Mouse (Mus musculus): ENCODE measurements around the gene Calcrl. TPM values are rescaled to one million over a fixed set of nuclear protein-coding genes. Genes with fewer than 3 reads are reported as not detected.
"Not testable (repeated sequence)": the region's sequence is repeated elsewhere in the genome, so short reads cannot be mapped to it uniquely, and the experiment has no call there.

Calcrl gene
- total RNA-seq, 1 experiment from 2014 or later = 29.0 TPM

DNA sequence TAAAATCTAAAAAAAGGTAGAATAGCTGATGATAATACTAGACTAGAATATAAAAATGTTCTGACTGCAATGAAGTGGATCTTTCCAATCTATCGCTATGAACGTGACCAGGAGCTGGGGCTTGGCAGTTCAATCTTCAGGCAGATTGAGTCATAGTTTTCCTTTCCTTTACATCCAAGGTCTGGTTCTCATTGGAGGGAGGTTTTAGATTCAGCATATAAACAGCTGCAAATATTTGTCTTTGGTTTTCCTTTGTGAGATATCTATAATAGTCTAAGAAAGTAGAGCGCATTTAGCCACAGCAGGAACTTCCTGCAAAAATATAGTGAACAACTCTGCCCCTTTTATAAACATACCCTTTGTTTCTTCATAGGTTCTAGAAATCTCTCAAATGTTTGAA lies 22.5 kb downstream of the Calcrl start:
- no peak for ATAC-seq (replicated peaks; ENCODE audit: insufficient number of reproducible peaks, low FRiP score, low TSS enrichment, poor library complexity, severe bottlenecking)

- no peak for ATAC-seq (replicated peaks; ENCODE audit: insufficient number of reproducible peaks, low FRiP score, low TSS enrichment, poor library complexity, severe bottlenecking)
These were observed 28.7 kb downstream of the Calcrl start for GRCm38 (mm10) chr2:84396557-84396956.

DNA sequence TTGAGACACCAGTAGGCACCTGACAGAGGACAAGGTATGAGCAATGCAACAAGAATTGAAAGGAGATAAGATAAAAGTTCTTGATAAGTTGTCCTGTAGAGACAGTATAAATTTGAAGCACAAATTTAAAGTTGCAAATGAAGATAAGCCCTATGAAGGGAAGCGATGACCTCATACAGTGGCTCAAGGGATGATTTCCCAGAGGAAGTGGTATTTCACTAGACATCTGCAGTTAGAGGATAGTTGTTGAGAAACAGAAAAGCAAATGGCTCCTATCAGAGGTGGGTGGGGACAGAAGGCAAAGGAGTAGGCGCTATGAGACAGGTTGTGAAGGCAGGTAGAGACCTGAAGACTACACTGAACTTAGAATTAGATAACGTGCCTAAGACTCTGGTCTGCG lies 32.0 kb downstream of the Calcrl start:
- ATAC-seq (replicated peaks; ENCODE audit: insufficient number of reproducible peaks, low FRiP score, low TSS enrichment, poor library complexity, severe bottlenecking) = no peak

DNA sequence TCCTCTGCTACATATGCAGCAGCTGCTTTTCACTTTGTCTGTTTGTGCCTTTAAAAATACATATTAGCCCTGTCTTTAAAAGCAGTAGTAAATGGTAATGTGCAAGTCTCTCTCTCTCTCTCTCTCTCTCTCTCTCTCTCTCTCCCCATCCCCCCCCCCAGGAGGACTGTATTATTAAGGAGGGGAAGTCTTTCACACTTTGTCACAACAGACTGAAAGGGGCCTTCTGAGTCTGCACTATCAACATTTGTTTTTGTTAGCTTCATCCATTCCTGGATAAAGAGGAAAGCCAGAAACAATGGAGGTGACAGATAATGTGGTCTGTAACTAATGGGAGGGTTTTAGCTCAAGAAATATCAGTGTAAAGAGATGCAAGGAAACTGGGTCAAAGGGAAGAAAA lies 36.1 kb downstream of the Calcrl start:
- no peak for ATAC-seq (replicated peaks; ENCODE audit: insufficient number of reproducible peaks, low FRiP score, low TSS enrichment, poor library complexity, severe bottlenecking)

GRCm38 (mm10) chr2:84388537-84388936 lies 36.7 kb downstream of the Calcrl start:
- ATAC-seq (replicated peaks; ENCODE audit: insufficient number of reproducible peaks, low FRiP score, low TSS enrichment, poor library complexity, severe bottlenecking) = not testable (repeated sequence)

- no peak for ATAC-seq (replicated peaks; ENCODE audit: insufficient number of reproducible peaks, low FRiP score, low TSS enrichment, poor library complexity, severe bottlenecking)
These were observed 37.2 kb downstream of the Calcrl start for GRCm38 (mm10) chr2:84388023-84388416.

GRCm38 (mm10) chr2:84387394-84388022 lies 37.7 kb downstream of the Calcrl start:
- peak; percentile 52; the same call in 1 of the 2 replicates for ATAC-seq (replicated peaks; ENCODE audit: insufficient number of reproducible peaks, low FRiP score, low TSS enrichment, poor library complexity, severe bottlenecking)

- no peak for ATAC-seq (replicated peaks; ENCODE audit: insufficient number of reproducible peaks, low FRiP score, low TSS enrichment, poor library complexity, severe bottlenecking)
These were observed 38.4 kb downstream of the Calcrl start for GRCm38 (mm10) chr2:84386563-84387393.

DNA sequence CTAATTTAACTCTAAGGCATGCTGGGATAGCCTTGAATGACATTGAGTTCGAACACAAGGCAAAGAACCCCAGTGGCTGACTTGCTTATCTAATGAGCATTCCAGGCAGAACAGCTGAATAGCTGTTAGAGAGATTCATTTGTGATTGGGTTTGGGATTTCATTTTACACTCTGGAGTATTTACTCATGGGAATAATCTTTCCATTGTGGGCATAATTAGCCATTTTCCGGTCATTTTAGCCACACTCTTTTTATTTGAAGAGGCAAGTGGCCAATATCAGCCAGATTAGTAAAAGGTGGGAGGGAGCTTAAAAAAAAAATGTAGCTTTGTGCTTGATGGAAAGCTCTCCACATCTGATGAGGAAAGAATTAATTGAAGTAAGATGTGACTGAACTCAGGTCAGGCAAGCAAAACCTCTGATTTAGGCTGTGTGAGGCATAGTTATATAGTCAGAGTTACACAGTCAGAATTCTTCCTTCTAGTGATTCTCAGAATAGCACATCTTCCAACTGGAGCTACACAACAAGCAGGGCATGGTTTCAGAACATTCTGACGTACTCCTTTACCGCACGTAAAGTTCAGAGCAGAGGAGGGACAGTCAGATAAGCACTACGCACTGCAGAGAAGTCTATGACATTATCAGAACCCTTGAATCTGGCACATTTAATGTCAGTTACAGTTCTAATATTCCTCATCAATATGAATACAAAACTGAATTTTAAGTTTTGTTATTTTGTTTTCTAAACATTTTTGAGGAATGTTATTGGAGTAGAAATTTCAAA lies 40.1 kb downstream of the Calcrl start:
- no peak for ATAC-seq (replicated peaks; ENCODE audit: insufficient number of reproducible peaks, low FRiP score, low TSS enrichment, poor library complexity, severe bottlenecking)

GRCm38 (mm10) chr2:84383828-84384227 lies 41.4 kb downstream of the Calcrl start:
- ATAC-seq (replicated peaks; ENCODE audit: insufficient number of reproducible peaks, low FRiP score, low TSS enrichment, poor library complexity, severe bottlenecking) = peak; percentile 80

GRCm38 (mm10) chr2:84382556-84382955 lies 42.7 kb downstream of the Calcrl start:
- no peak for ATAC-seq (replicated peaks; ENCODE audit: insufficient number of reproducible peaks, low FRiP score, low TSS enrichment, poor library complexity, severe bottlenecking)

GRCm38 (mm10) chr2:84381997-84382396 lies 43.2 kb downstream of the Calcrl start:
- peak; percentile 51 for ATAC-seq (replicated peaks; ENCODE audit: insufficient number of reproducible peaks, low FRiP score, low TSS enrichment, poor library complexity, severe bottlenecking)

- no peak for ATAC-seq (replicated peaks; ENCODE audit: insufficient number of reproducible peaks, low FRiP score, low TSS enrichment, poor library complexity, severe bottlenecking)
These were observed 44.4 kb downstream of the Calcrl start for GRCm38 (mm10) chr2:84380816-84381215.

DNA sequence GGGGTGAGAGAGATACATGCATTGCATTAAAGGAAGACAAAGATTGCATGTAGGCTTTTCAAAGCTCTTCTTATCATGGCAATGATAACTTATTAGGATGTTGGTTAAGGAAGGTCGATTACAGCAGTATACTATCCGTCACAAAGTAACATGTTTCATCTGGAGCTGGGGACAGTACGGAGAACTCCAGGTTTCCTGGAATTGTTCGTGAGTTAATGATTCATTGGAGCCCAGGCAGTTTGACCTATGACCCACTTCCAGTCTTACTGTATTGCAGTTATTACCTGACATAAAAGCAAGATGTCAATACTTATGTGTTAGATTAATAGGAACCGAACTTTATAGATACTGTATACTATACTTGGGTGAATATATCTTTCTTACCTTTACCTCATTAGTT lies 46.5 kb downstream of the Calcrl start:
- no peak for ATAC-seq (replicated peaks; ENCODE audit: insufficient number of reproducible peaks, low FRiP score, low TSS enrichment, poor library complexity, severe bottlenecking)

GRCm38 (mm10) chr2:84369256-84369655 lies 56.0 kb downstream of the Calcrl start:
- ATAC-seq (replicated peaks; ENCODE audit: insufficient number of reproducible peaks, low FRiP score, low TSS enrichment, poor library complexity, severe bottlenecking) = no peak

- no peak for ATAC-seq (replicated peaks; ENCODE audit: insufficient number of reproducible peaks, low FRiP score, low TSS enrichment, poor library complexity, severe bottlenecking)
These were observed 58.5 kb downstream of the Calcrl start for GRCm38 (mm10) chr2:84366742-84367141.

- no peak for ATAC-seq (replicated peaks; ENCODE audit: insufficient number of reproducible peaks, low FRiP score, low TSS enrichment, poor library complexity, severe bottlenecking)
These were observed 59.9 kb downstream of the Calcrl start for GRCm38 (mm10) chr2:84365266-84365665.

DNA sequence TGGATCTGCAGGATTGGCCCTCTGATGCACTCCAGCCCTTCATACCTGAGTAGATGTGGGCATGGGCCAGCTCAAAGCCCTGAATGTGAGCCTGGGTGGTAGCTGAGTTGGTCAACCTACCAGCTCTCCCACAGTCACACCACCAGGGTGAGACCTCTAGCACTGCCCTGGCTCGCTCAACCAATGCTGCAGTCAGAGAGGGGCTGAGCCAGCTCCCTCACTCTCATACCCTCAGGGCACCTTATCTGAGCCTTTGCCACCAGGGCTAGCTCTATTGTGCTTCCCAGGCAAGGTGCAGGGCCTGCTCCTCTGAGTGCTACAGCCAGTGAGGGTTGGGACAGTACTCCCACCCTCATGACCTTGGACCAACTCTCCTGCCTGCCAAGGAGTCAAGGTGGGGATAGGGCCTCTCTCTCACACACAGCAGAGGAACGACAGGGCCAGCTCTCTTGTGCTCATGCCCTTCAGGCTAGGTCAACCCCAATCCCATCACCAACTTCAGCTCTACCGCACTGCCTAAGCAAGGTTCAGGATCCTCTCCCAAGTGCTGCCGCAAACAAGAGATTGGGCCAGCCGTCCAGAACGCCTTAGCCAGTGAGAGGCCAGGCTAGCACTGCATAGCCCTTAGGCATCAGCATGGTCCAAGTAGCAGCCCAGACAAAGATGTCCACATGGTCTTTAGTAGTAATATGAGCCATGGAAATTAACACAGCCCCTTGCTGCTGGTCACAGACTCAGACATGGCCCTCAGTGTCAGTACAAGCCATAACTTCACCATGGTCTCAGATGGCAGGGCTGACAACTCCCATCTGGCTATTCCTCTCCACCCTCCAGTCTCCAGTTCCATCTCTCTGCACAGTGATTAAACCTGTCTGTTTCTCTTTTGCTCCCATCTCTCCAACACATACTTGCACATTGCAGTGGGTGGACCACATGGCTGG lies 62.2 kb downstream of the Calcrl start:
- peak; percentile 31 for ATAC-seq (replicated peaks; ENCODE audit: insufficient number of reproducible peaks, low FRiP score, low TSS enrichment, poor library complexity, severe bottlenecking)

All from monocyte, adult 5-6 weeks (primary cell).